Mouse (Mus musculus): ENCODE data around the gene Tanc1.

Gene Tanc1

DNA sequence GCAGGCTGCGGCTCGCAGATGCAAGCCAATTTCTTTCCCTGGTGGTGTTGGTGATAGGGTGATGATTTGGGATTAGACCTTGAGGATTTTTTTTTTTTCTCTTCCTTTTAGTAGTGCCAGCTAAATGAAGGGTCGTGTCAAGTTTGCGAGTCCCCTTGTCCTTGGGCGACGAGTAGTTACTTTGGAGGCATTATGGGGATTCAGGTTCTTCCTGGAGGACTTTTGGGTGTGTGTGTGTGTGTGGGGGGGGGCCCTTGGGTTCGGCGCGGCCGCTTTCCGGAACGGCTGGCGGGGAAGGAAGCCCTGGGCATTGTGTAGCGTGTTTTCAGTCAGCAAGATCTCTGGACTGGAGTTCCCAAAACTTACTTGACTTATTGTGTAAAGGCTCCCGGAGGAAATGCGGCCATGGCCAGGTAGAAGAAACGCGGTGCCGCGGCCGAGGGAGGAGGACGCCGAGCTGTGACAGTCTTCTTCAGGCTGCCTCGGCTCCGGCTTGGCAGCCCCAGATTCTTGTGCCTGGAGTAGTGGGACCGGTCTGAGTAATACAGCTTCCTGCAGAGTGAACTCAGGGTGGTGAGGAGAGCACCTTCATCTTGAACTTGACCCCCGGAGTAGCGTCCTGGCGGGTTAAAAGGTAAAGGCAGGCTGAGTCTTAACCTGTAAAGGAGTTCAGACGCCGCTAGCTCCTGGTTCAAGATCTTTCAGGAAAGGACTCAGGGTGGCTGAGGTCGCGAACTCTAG is 1.1 kb downstream of the Tanc1 start:
- DNase-seq (ENCODE audit: low read depth) = no peak

DNA sequence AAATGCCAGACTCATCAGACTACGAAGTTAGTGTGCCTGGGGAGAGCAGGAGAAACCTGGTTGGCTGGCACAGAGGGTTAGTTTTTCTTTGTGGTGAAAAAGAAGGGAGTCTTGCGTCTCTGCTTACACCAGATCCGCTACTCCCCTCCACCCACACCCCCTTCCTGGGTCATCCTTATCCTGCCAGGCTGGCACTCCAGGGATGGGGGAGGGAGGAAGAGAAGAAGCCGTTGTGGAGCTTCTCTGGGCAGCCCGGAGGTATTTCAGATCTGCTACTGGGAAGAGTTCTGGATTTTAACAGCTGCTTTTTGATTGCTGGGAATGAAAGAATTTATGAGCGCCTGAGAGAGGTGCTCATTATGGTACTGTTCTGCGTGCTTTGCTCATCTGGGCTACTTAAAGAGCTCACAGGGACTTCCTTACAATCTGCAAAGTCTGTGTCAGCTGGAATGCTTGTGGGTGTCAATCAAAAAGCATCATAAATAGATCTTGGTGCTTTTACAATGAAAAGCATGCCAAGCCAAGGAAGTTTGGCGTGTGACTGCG is 1.7 kb downstream of the Tanc1 start:
- DNase-seq (ENCODE audit: low read depth) = no peak

DNA sequence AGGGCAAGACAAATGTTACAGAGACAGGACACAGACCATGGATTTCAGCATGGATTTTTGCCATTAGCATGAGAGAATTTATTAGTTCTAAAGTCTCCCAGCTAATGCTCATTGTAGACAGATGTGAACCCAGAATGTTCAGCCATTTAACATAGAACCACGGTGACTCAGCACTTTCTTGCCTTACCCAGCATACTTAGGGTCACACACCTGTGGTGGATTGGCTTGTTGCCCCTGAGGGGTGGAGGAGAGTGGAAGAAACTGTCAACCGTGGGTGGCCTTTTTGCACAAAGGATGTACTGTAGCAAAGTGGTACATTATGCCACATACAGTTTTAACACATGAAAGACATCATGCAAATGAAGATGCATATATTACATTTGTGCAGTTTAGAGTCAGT is 5.0 kb downstream of the Tanc1 start:
- no peak for DNase-seq (ENCODE audit: low read depth)

DNA sequence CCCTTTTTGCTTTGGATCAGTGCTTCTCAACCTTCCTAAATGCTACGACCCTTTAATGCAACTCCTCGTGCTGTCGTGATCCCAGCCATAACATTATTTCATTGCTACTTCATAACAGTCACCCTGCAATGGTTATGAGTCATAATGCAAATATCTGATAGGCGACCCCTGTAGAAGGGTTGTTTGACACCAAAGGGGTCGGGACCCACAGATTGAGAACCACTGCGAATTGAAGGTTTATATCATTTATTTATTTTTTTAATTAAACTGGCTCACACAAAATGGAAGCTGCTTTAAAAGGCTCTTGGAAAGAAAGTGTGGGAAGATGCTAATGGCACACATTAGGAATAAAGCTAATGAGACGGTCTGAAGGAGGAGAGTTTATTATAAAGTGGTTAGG is 7.2 kb downstream of the Tanc1 start:
- no peak for DNase-seq (ENCODE audit: low read depth)

DNA sequence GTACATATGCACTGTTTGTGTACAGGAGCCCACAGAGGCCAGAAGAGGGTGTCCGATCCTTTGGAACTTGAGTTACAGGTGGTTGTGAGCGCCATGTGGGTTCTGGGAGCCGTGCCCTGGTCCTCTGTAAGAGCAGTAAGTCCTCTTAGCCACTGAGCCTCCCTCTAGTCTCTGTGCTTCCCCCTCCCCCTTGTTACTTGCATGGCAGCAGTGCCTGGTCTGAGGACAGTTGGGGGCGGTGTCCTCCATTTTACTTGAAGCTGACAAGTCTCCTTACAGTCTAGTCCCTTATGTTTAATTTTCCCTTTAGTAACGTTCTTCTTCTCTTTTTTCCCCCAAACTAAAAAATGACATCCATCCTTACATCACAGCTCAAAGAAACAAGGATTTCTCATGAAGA is 8.8 kb downstream of the Tanc1 start:
- no peak for DNase-seq (ENCODE audit: low read depth)

DNA sequence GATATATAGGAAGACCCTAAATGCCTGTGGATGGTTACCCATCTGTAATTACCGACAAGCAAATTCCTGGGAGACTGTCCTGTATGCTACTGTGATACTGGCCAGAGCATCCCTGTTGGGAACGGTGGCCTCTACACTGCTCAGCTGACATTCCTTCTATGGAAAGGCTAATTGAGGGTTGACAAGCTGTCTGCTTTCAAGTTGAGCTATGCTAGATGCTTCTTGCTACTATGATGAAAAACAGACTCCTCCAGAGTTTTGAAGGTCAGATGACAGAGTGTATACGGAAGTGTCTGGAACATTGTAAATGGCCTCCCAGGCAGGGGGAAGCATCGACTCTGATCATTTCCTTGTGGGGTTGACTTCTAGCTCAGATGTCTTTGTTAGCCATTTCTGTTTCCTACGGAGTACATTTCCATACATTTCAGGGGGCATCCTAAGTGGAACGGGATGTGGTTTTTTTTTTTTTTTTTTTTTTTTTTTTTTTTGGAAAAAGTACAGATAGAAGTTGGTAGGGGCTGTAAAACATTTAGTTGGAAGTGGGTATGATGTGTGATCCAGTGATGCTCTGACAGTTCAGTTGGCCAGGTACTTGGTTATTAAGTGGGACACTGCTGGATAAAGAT is 10.8 kb downstream of the Tanc1 start:
- DNase-seq (ENCODE audit: low read depth) = no peak

DNA sequence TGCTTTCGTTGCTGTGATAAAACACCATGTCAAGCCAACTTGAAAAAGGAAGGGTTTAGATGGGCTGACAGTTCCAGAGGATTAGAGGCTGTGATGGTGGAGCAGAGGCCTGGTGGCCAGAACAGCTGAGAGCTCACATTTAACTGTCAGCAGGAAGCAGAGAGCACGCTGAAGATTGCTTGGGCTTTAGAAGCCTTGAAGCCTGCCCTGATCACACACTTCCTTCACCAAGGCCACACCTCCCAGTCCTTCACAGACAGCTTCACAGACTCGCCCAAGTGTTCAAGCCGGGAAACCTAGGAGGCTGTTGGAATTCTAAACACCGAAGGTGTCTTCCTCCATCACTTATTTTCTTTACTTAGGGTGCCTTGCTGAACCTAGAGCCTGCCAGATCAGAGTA is 12.0 kb downstream of the Tanc1 start:
- DNase-seq (ENCODE audit: low read depth) = no peak

DNA sequence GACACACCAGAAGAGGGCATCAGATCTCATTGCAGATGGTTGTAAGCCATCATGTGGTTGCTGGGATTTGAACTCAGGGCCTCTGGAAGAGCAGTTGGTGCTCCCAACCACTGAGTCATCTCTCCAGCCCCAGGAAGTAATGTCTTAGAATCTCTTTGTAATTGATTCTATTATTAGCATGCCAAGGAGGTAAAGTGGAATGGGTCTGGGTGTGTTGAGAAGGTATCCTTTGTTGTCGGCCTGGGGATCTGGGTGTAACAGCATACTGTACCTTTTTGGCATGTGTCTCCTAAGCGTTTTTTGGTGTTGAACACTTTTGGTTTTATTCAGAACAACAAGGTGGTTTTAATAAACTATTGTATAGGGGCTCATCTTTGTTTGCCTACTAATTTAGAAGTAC is 13.6 kb downstream of the Tanc1 start:
- DNase-seq (ENCODE audit: low read depth) = no peak

DNA sequence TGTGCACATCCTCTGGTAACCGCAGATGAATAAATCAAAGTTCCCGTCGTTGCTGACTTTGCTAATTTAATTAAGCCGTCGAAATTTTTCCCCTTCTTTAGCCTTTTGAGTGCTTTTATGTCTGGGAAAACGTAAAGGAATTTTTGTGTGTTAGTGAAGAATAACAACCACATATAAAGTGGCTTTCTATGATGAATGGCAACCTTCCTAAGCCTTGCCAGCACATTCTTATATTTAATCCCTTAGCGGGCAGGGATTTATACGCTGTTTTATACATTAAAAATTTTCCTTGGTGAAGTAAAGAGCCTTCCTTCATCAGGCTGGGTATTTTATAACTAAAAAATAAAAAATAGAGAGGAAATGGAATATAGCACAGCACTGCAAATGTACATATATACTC is 14.1 kb downstream of the Tanc1 start:
- no peak for DNase-seq (ENCODE audit: low read depth)

DNA sequence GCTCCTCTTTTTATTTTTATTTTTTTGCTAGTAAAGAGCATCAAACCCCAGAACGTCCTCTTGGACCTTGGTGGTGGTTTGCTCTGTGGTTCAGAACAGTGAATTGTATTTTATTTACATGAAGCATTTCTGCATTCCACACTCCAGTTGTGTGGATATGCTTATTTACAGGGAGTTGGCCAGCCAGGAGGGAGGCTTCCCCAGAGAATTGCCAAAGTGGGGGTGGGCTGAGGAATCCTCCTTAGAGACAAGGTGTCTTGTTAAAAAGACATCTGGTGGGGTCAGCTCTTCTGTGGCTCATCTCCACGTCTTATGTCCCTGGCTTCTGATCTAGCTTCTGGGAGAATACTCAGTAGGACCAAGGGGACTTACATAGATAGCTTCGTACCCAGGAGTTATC is 14.6 kb downstream of the Tanc1 start:
- no peak for DNase-seq (ENCODE audit: low read depth)

DNA sequence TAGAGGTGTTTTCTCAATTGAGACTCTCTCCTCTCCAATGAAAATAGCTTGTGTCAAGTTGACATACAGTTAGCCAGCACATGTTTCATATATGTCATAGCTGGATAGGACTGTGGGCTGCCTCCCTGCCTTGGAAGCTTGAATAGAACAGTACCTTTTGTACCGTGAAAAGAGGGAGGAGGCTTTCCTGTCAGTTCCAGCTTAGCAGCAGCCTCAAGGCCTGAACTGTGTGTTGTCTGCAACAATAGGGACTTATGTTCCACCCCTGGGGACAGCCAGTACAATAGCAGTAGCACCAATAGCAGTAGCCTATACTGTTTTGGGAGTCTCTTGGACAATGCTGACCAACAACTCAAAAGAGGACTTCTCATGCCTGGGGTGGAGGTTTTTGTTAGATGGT is 15.7 kb downstream of the Tanc1 start:
- DNase-seq (ENCODE audit: low read depth) = no peak

DNA sequence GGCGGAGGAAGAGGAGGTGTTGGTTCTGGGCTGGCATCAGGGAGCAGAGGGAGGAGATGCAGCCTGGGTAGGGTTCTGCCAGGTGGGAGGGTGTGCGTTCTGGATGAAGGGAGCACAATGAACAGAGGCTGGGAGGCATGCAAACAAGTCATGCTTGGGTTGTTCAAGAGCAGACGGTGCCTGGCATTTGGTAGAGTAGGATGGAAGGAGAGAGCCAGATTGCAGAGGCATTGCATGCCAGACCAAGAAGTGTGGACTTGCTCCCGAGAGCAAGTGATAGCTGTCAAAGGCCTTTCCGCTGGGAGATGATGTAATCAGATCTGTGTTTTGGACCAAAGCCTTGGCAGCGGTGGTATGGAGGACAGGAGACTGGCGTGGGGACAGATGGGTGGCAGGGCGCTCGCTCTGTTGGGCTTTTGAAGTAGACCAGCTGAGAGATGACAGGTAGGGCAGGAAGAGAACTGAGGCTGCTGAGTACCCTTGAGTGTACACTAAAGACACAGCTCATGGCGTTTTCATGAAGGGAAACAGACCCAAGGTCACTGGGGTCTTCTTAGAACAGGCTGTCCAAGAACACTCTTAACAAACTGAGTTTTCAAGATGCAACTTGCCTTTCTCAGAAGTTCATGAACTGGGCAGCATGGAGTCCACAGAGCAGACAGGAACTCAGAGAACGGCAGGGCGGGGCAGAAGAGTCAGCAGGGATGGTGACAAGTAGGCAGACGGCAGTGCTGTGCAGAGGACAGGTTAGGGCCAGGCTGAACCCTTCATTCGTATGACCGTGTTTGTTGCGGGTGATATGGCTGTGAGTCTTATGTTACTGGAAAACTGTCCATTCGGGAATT is 16.4 kb downstream of the Tanc1 start:
- DNase-seq (ENCODE audit: low read depth) = no peak

DNA sequence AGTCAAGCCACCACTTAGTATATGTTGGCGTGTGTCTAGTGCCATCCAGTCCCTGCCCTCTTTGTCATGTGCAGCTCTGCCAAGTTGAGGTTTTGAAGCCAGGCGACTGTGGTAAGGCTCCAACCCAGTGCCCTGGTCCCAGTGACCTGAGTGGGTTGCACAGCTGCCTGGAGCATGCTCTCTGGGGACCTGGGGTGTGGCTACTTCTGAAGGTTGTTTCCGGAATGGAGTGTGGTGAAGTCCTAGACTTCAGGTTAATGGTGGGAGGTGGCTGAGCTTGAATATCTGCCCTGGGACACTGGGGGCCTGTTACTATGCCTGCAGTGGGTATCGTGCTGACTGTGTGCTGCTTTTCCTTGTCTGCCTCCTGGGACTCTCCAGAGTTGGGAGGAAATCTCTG is 18.0 kb downstream of the Tanc1 start:
- no peak for DNase-seq (ENCODE audit: low read depth)

DNA sequence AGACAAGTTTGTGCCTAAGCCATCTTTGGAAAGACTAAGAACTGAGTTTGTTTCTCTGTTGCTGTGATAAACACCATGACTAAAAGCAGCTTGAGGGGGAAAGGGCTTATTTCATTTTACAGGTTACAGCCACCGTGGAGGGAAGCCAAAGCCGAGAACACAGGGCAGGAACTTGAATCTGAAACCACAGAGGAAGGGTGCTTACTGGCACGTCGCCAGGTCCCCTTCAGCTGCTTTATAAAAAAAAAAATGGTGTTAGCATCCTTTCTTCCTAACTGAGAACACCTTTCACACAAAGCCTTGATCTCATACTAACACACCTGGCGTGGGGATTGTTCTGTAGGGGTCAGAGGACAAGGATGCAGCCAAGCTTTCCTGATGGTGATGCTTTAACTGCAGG is 19.6 kb downstream of the Tanc1 start:
- DNase-seq (ENCODE audit: low read depth) = no peak

DNA sequence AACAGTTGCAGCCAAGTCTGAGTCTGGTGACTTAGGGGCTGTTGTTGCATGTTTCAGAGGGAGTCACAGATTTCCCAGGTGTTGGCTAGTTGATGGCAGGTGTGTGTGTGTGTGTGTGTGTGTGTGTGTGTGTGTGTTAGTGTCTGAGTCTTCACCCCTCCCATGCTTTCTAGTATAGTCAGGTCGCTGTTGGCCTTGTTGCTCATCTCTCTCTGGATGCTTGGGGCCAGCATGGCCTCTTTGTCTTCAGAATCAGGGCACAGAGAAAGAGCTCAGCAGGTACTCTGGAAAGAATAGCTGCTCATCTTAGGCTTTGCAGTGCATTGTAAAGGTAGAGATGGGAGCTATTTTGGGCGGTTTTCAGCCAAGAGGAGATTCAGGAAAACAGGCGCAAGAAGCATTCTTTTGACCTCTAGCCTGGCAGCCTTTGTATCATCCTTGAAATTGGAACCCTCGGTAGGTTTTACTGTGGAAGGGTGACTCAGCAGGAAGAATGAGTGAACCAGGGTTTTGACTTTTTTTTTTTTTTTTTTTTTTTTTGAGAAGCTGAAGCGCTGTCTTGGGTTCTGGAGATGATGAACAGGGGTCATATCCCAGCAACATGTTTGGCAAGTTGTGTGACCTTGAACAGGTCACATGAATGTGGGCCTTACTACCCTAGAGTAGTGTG is 22.1 kb downstream of the Tanc1 start:
- DNase-seq (ENCODE audit: low read depth) = no peak

DNA sequence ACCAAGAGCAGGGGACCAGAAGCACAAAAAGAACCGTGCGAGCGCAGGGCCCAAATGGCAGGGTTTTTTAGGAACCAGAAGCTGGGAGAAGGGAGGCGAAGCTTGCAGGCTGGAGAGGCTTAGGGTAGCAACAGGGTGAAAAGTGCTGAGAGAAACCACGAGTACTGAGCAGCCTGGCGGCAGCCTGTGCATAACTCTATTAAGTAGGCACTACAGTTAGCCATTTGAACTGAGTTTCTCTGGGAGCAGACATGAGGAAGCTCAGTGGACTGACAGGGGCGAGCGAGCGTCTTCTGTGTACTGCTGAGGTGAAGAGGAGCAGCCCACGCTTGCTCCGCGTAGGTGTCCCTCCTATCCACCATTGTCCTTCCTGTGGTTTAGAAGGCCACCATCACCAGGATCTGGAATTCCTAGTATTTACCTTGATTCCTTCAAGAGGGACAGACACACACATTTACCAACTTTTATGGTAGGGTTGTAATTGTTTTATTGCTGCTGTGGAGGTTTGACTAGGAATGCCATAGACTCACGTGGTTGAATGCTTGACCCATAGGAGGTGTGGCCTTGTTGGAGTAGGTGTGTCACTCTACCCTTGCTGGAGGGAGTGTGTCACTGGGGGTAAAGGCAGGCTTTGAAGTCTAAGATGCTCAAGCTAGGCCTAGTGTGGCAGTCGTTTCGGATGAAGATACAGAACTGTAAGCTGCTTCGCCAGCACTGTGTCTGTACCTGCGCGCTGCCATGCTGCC is 25.4 kb downstream of the Tanc1 start:
- DNase-seq (ENCODE audit: low read depth) = no peak

DNA sequence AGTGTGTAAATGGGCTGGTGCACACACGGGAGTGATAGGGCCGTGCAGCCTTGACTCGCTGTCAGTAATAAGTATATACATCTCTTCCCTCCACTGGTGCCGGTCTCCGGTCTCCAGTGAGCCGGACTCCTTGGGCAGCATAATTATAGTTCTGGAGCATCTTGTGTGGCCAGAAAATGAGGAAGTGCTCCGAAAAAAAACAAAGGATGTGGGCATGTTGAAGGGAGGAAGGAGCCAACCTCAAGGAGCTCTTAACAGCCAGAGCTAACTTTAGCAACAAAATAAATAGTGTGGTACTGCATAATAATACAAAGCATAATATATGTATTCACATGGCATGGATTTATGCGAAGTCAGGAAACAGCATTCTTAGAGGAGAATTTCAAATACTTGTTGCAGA is 30.9 kb downstream of the Tanc1 start:
- DNase-seq (ENCODE audit: low read depth) = no peak

DNA sequence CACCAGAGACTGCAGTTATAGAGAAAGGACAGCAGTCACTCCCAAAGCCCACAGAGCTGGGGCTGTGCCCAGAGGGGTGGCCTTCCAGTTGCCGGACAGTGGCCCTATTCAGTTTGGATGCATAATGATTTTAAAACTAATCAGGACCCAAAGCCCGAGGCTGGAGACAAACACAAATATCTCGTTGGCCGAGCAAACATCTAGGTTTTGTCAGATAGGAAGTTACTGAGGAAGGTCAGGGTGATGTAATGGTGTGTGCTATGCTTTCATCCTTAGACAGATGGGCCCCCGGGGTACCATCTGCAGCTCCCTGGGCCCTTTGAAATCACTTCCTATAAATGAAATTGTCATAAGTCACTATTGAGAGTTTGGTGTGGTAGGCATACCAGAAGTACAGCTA is 33.0 kb downstream of the Tanc1 start:
- DNase-seq (ENCODE audit: low read depth) = no peak

DNA sequence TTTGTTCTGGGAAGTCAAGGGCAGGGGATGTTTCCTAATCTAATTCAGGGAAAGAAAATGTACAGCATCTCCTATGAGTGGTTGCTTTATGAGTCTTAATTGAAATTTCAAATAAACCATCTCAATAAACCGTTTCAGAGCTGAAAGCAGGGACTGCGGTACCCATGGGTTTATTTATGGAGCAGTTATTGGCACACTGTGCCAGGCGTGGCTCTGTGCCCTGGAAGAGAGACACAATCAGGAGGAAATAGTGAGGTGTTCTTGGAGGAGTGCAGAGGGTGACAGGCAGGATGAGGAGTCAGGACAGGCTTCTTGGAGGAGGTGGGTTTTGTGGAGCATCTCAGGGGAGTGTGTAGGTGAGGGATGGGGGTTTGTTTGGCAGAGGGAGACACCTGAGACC is 33.7 kb downstream of the Tanc1 start:
- DNase-seq (ENCODE audit: low read depth) = no peak

DNA sequence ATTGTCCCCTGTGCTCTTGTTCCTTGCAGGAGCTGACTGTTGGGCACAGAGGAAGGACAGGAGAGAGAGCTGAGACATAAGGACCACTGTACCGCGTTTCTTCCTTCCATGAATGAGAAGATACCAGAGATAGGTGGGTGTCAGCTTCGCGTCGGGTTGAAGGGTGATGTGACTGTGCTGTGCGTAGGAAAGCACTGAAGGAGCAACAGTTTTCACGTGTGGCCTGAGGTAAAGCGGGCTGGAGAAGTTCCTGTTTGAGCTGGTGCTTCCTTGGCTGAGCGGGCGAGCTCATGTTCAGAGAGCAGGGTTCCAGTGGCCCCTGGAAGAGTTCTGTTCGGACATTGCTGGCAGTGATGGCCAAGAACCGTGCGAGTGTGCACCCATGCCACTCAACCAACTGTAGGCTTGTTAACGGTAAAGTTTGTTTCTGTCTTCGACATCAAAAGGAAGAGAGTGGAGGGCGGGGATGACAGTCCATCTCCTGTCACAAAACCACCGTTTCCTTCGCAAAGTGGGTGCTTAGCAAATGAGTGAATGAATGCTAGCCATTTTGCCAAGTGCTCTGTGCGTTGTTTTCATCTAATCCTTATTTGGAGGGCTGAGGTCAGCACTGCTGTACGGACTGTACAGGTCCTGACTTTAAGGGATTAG is 35.0 kb downstream of the Tanc1 start:
- DNase-seq (ENCODE audit: low read depth) = no peak

DNA sequence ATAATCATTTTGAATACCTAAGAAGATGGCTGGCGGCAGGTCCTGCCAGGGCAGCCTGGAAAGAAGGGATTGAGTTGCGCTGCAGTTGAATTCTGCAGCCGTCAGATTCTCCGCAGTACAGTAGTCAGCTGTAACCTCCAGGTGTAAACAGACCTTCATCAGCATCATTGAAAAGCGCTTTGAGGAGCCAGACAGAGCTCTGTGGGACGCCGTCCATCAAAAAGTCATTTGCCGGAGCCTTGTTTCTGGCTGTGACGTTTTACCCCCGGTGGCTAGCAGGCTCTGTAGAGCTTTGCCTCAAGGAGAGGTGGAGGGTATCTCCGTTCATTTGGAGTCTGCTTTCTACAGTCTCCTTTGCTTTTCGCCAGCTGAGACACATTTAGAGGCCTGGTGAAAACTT is 36.6 kb downstream of the Tanc1 start:
- no peak for DNase-seq (ENCODE audit: low read depth)

All from fibroblast of lung, adult 2 months (primary cell).